Mouse (Mus musculus) spleen, adult 2 months (tissue): ENCODE measurements at regions not wholly inside any gene's neighbourhood (a gene's known extent, or its start where the extent isn't known, plus 50 kb on each side); places are given as distances from the start of the nearest gene placed in this dataset.

Experiments used
- CTCF ChIP-seq: fragments of 200-500 bp; IDR thresholded peaks from 2 replicates; pipeline ENCODE4 v1.5.1; 2011; ENCODE audit warnings: mild to moderate bottlenecking, inconsistent platforms; ENCODE audit not compliant: insufficient read depth, insufficient read length, insufficient replicate concordance; ENCODE audit errors: extremely low read depth
- POLR2A ChIP-seq: fragments of 200-500 bp; IDR thresholded peaks from 2 replicates; pipeline ENCODE4 v1.6.1; 2011; ENCODE audit warnings: low read depth, low read length, inconsistent platforms

- TF ChIP-seq CTCF (no peak), POLR2A (no peak)
Observed at GRCm38 (mm10) chr6:94806481-94807160, 106.7 kb upstream of the Lrig1 start.
